Mouse (Mus musculus) small intestine, adult 2 months (tissue): ENCODE measurements around the gene Adamts8. TPM values are rescaled to one million over a fixed set of nuclear protein-coding genes. Genes with fewer than 3 reads are reported as not detected.
A peak's percentile ranks its signal among the peaks of the same experiment; 100 is the strongest.

ENCODE experiments used
- H3K27ac ChIP-seq: fragments of 200-500 bp; 2 replicates; pipeline ENCODE4 v1.5.1; 2012; ENCODE audit warnings: low read depth, low read length, control low read depth, inconsistent platforms; ENCODE audit not compliant: insufficient read depth
- H3K27me3 ChIP-seq: fragments of 200-500 bp; 2 replicates; pipeline ENCODE4 v1.6.1; 2012; ENCODE audit warnings: mild to moderate bottlenecking, moderate library complexity, low read length, inconsistent platforms; ENCODE audit not compliant: control insufficient read depth, insufficient read depth
- H3K36me3 ChIP-seq: fragments of 200-500 bp; 2 replicates; pipeline ENCODE4 v1.6.1; 2012; ENCODE audit warnings: mild to moderate bottlenecking, low read length, control low read depth, inconsistent platforms; ENCODE audit not compliant: control insufficient read depth, insufficient read depth
- H3K4me1 ChIP-seq: fragments of 200-500 bp; 2 replicates; pipeline ENCODE4 v1.6.1; 2012; ENCODE audit warnings: low read length, inconsistent platforms, mixed read lengths; ENCODE audit not compliant: control insufficient read depth, insufficient read depth, insufficient read length
- H3K4me3 ChIP-seq: fragments of 200-500 bp; 2 replicates; pipeline ENCODE4 v1.5.1; 2012; ENCODE audit warnings: low read depth, mild to moderate bottlenecking, control low read depth, inconsistent platforms, low read length, moderate library complexity
- CTCF ChIP-seq: fragments of 200-500 bp; IDR thresholded peaks from 2 replicates; pipeline ENCODE4 v1.5.1; 2012; ENCODE audit warnings: low read depth, mild to moderate bottlenecking, control low read depth, inconsistent platforms, low read length, moderate library complexity, mixed read lengths; ENCODE audit not compliant: insufficient replicate concordance, insufficient read length; ENCODE audit errors: extremely low read depth
- POLR2A ChIP-seq: fragments of 200-500 bp; IDR thresholded peaks from 2 replicates; pipeline ENCODE4 v1.6.1; 2012; ENCODE audit warnings: low read depth, mild to moderate bottlenecking, control low read depth, inconsistent platforms, low read length, moderate library complexity
- WGBS: fragments of 180-500 bp; shearing (Covaris S2); methylation state at CpG from one replicate; pipeline ENCODE4 v1.1.7; 2018; 5-methylcytosine and 5-hydroxymethylcytosine counted together
- polyA plus RNA-seq: library from polyadenylated mRNA; depleted of rRNA; stranded (reverse); fragments of >200 nt; gene quantifications from 2 replicates; pipeline ENCODE4 v1.2.3, GENCODE M21; 2012

Gene Adamts8
- polyA plus RNA-seq, 1 experiment, result 0.74 TPM

GRCm38 (mm10) chr9:30922197-30922894 lies 20.0 kb upstream of the Adamts8 start, which contains the start of gene Adamts15:
TSS of gene Adamts15 (minus strand) at chr9:30922452.
- WGBS, result under 1% methylated on average over 47 of the region's 47 CpGs
- no peaks in the 10 kb centered on the region for H3K36me3 ChIP-seq
- H3K4me3 ChIP-seq, result peak within 1 kb of the TSS; percentile 66
- peaks cover 11% of the 10 kb centered on the region for H3K4me1 ChIP-seq
- TF ChIP-seq CTCF, result peak; percentile 23; the same call in 1 of the 2 replicates
- peak; percentile 47 for TF ChIP-seq POLR2A
- H3K27ac ChIP-seq, result peak within 1 kb of the TSS; percentile 13; the same call in 1 of the 2 replicates
- H3K27me3 ChIP-seq, result no peaks in the 10 kb centered on the region

GRCm38 (mm10) chr9:30928759-30929158 lies 13.6 kb upstream of the Adamts8 start:
- no peak overlapping the region for H3K27ac ChIP-seq
- H3K4me1 ChIP-seq, result peaks cover 5% of the 10 kb centered on the region; the same call in 1 of the 2 replicates
- no peaks in the 10 kb centered on the region for H3K36me3 ChIP-seq
- WGBS, result 73% methylated on average over 2 of the region's 2 CpGs
- H3K4me3 ChIP-seq, result no peak overlapping the region
- no peaks in the 10 kb centered on the region for H3K27me3 ChIP-seq
- TF ChIP-seq POLR2A (no peak), CTCF (no peak)

- TF ChIP-seq CTCF (no peak), POLR2A (no peak)
- Histone ChIP-seq H3K27ac (no peak overlapping the region), H3K4me1 (peaks cover 7% of the 10 kb centered on the region; the same call in 1 of the 2 replicates), H3K36me3 (no peaks in the 10 kb centered on the region), H3K4me3 (no peak overlapping the region), H3K27me3 (no peaks in the 10 kb centered on the region)
- 74% methylated on average over 4 of the region's 4 CpGs for WGBS
Observed at GRCm38 (mm10) chr9:30932346-30932745, 10.0 kb upstream of the Adamts8 start.

- H3K4me1 ChIP-seq, result peaks cover 2% of the 10 kb centered on the region; the same call in 1 of the 2 replicates
- no peaks in the 10 kb centered on the region for H3K36me3 ChIP-seq
- 19% methylated on average over 6 of the region's 6 CpGs for WGBS
- no peak overlapping the region for H3K27ac ChIP-seq
- no peaks in the 10 kb centered on the region for H3K27me3 ChIP-seq
- no peak overlapping the region for H3K4me3 ChIP-seq
- no peak for TF ChIP-seq POLR2A
- no peak for TF ChIP-seq CTCF
Observed at GRCm38 (mm10) chr9:30934827-30935226, 7.5 kb upstream of the Adamts8 start.

- no peak for TF ChIP-seq POLR2A
- peak; percentile 60; the same call in 1 of the 2 replicates for TF ChIP-seq CTCF
- Histone ChIP-seq H3K27me3 (peaks cover under 1% of the 10 kb centered on the region; the same call in 1 of the 2 replicates), H3K36me3 (no peaks in the 10 kb centered on the region), H3K27ac (no peak overlapping the region), H3K4me1 (peaks cover 2% of the 10 kb centered on the region; the same call in 1 of the 2 replicates), H3K4me3 (no peak overlapping the region)
- WGBS, result 17% methylated on average over 9 of the region's 9 CpGs
Observed at GRCm38 (mm10) chr9:30936674-30937438, 5.5 kb upstream of the Adamts8 start.

- Histone ChIP-seq H3K4me1 (peaks cover 9% of the 10 kb centered on the region), H3K27me3 (peaks cover 29% of the 10 kb centered on the region), H3K27ac (no peak overlapping the region), H3K36me3 (no peaks in the 10 kb centered on the region), H3K4me3 (no peak overlapping the region)
- TF ChIP-seq POLR2A, result no peak
- TF ChIP-seq CTCF, result peak; percentile 86; the same call in 1 of the 2 replicates
- WGBS, result 4% methylated on average over 6 of the region's 6 CpGs
Observed at GRCm38 (mm10) chr9:30940328-30940727, 2.0 kb upstream of the Adamts8 start.

- no peaks in the 10 kb centered on the region for H3K36me3 ChIP-seq
- H3K27me3 ChIP-seq, result peaks cover 29% of the 10 kb centered on the region
- no peak overlapping the region for H3K27ac ChIP-seq
- 4% methylated on average over 14 of the region's 14 CpGs for WGBS
- peak overlapping the region; percentile 63 for H3K4me3 ChIP-seq
- no peak for TF ChIP-seq POLR2A
- TF ChIP-seq CTCF, result no peak
- H3K4me1 ChIP-seq, result peaks cover 7% of the 10 kb centered on the region; the same call in 1 of the 2 replicates
Observed at GRCm38 (mm10) chr9:30943341-30943740, 979 bp downstream of the Adamts8 start.
